Mouse (Mus musculus) thymus, adult 2 months (tissue): Measurements from ENCODE around the gene Ncoa3. TPM values are rescaled to one million over a fixed set of nuclear protein-coding genes. Genes with fewer than 3 reads are reported as not detected.

Experiments used
- DNase-seq: peaks from one replicate; pipeline ENCODE4 v3.0.0; 2021
- H3K27ac ChIP-seq: fragments of 200-500 bp; 2 replicates; pipeline ENCODE4 v1.5.1; 2012; ENCODE audit warnings: low read length, control low read depth; ENCODE audit not compliant: control insufficient read depth, insufficient read depth
- H3K27me3 ChIP-seq: fragments of 200-500 bp; 2 replicates; pipeline ENCODE4 v1.6.1; 2012; ENCODE audit warnings: mild to moderate bottlenecking, low read length, moderate library complexity, mixed read lengths; ENCODE audit not compliant: control insufficient read depth, insufficient read depth
- H3K36me3 ChIP-seq: fragments of 200-500 bp; 2 replicates; pipeline ENCODE4 v1.6.1; 2012; ENCODE audit warnings: mild to moderate bottlenecking, low read length, moderate library complexity; ENCODE audit not compliant: control insufficient read depth, insufficient read depth
- H3K4me1 ChIP-seq: fragments of 200-500 bp; replicated peaks from 2 replicates; pipeline ENCODE4 v1.6.1; 2012; ENCODE audit warnings: low read length; ENCODE audit not compliant: control insufficient read depth, insufficient read depth
- H3K4me3 ChIP-seq: fragments of 200-500 bp; 2 replicates; pipeline ENCODE4 v1.5.1; 2012; ENCODE audit warnings: mild to moderate bottlenecking, low read length, control low read depth, moderate library complexity; ENCODE audit not compliant: control insufficient read depth, insufficient read depth
- CTCF ChIP-seq: fragments of 200-500 bp; IDR thresholded peaks from 2 replicates; pipeline ENCODE4 v1.5.1; 2012; ENCODE audit warnings: mild to moderate bottlenecking, control low read depth, low read length, moderate library complexity, borderline replicate concordance; ENCODE audit not compliant: control insufficient read depth, poor library complexity, insufficient read depth; ENCODE audit errors: extremely low read depth
- POLR2A ChIP-seq: fragments of 200-500 bp; IDR thresholded peaks from 2 replicates; pipeline ENCODE4 v1.6.1; 2012; ENCODE audit warnings: mild to moderate bottlenecking, low read length, control low read depth, moderate library complexity; ENCODE audit not compliant: control insufficient read depth, poor library complexity, insufficient read depth; ENCODE audit errors: extremely low read depth
- WGBS: fragments of 180-500 bp; shearing (Covaris S2); methylation state at CpG from one replicate; pipeline ENCODE4 v1.1.7; 2018; 5-methylcytosine and 5-hydroxymethylcytosine counted together
- polyA plus RNA-seq: library from polyadenylated mRNA; depleted of rRNA; stranded (reverse); fragments of >200 nt; gene quantifications from 2 replicates; pipeline ENCODE4 v1.2.3, GENCODE M21; 2012

Gene Ncoa3
- polyA plus RNA-seq, 1 experiment = 70.0 TPM

- TF ChIP-seq POLR2A (no peak), CTCF (no peak)
- DNase-seq = no peak
- WGBS = 97% methylated on average over 7 of the region's 7 CpGs
- H3K4me3 ChIP-seq = no peak overlapping the region
- H3K27me3 ChIP-seq = no peaks in the 10 kb centered on the region
- peaks cover 87% of the 10 kb centered on the region for H3K36me3 ChIP-seq
- H3K4me1 ChIP-seq = no peaks in the 10 kb centered on the region
- H3K27ac ChIP-seq = no peak overlapping the region
Observed at GRCm38 (mm10) chr2:166051966-166052365, 59.5 kb downstream of the Ncoa3 start.

- H3K36me3 ChIP-seq = peaks cover 86% of the 10 kb centered on the region
- no peak for DNase-seq
- no peak overlapping the region for H3K27ac ChIP-seq
- TF ChIP-seq CTCF = no peak
- no peak for TF ChIP-seq POLR2A
- H3K4me1 ChIP-seq = no peaks in the 10 kb centered on the region
- H3K27me3 ChIP-seq = no peaks in the 10 kb centered on the region
- WGBS = 96% methylated on average over 14 of the region's 14 CpGs
- H3K4me3 ChIP-seq = no peak overlapping the region
Observed at GRCm38 (mm10) chr2:166054002-166054539, 61.6 kb downstream of the Ncoa3 start.

DNA sequence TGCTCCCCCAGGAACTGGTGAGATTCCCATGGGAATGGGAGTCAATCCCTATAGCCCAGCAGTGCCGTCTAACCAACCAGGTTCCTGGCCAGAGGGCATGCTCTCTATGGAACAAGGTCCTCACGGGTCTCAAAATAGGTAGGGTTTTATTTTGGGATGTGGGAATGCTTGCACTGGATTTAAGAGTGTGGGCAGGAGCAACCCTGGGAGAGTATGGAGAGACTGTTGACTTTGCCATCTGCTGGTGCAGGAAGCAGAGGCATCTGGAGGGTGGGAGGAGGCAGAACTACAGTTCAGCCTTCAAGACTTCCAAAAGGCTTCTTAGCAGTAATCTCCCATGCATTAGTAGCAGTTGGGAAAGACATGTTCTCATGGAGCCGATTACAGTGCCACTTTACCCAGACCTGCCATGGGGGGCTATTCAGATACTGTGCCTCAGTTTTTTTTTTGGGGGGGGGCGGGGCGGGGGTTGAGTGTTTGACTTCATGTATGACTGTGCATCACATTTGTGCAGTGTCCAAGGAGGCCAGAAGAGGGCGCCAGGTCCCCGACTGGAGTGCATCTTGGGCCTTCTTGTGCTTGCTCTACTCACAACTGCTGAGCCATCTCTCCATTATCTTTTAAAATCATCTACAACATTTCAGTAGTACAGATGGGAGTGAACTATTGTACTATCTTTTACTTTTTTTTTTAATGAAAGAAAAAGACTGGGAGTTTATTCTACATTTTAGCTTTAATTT is 67.4 kb downstream of the Ncoa3 start:
- Histone ChIP-seq H3K4me1 (no peaks in the 10 kb centered on the region), H3K27ac (no peak overlapping the region), H3K27me3 (no peaks in the 10 kb centered on the region), H3K36me3 (peaks cover 72% of the 10 kb centered on the region), H3K4me3 (no peak overlapping the region)
- peak; percentile 58 for DNase-seq
- TF ChIP-seq CTCF (0 out of 2 replicates have a peak, but pooled peaks have one; percentile 18), POLR2A (no peak)
- WGBS = 85% methylated on average over 7 of the region's 7 CpGs

- TF ChIP-seq POLR2A = no peak
- no peak for TF ChIP-seq CTCF
- Histone ChIP-seq H3K36me3 (peaks cover 72% of the 10 kb centered on the region), H3K27ac (no peak overlapping the region), H3K4me3 (no peak overlapping the region), H3K4me1 (no peaks in the 10 kb centered on the region), H3K27me3 (no peaks in the 10 kb centered on the region)
- DNase-seq = no peak
- 98% methylated on average over 1 of the region's 1 CpGs for WGBS
Observed at GRCm38 (mm10) chr2:166062008-166062407, 69.6 kb downstream of the Ncoa3 start.

- Histone ChIP-seq H3K36me3 (peaks cover 73% of the 10 kb centered on the region), H3K27ac (no peak overlapping the region), H3K27me3 (no peaks in the 10 kb centered on the region), H3K4me1 (no peaks in the 10 kb centered on the region), H3K4me3 (no peak overlapping the region)
- TF ChIP-seq CTCF (no peak), POLR2A (no peak)
- DNase-seq = no peak
- 94% methylated on average over 8 of the region's 8 CpGs for WGBS
Observed at GRCm38 (mm10) chr2:166062431-166062830, 70.0 kb downstream of the Ncoa3 start.

DNA sequence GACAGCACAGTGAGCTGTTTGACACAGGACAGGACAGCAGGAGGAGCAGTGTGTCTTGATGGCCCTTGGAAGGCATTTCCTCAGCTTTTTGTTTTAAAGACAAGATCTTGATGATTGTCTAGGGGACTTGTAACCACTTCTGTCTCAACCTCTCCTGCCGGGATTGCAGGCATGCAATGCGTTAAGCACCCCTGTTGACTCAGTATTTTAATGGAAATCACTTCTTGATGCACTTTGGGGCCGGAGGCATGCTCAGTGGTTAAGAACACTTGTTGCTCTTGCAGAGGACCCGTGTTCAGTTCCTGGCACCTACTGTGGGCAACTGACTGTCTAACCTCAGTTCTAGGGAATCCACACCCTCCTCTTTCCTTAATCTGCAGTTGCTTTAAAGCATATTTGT is 74.0 kb downstream of the Ncoa3 start:
- no peak overlapping the region for H3K27ac ChIP-seq
- no peaks in the 10 kb centered on the region for H3K4me1 ChIP-seq
- 97% methylated on average over 4 of the region's 4 CpGs for WGBS
- no peaks in the 10 kb centered on the region for H3K27me3 ChIP-seq
- DNase-seq = no peak
- TF ChIP-seq CTCF = no peak
- no peak for TF ChIP-seq POLR2A
- peaks cover 79% of the 10 kb centered on the region for H3K36me3 ChIP-seq
- H3K4me3 ChIP-seq = no peak overlapping the region
